Mouse (Mus musculus) retina, embryonic 14.5 days (tissue): ENCODE measurements around the gene Akirin1.

Source experiments
- DNase-seq: peaks from one replicate; pipeline ENCODE4 v3.0.0-alpha.2; 2015; ENCODE audit warnings: low spot score

The Akirin1 gene

DNA sequence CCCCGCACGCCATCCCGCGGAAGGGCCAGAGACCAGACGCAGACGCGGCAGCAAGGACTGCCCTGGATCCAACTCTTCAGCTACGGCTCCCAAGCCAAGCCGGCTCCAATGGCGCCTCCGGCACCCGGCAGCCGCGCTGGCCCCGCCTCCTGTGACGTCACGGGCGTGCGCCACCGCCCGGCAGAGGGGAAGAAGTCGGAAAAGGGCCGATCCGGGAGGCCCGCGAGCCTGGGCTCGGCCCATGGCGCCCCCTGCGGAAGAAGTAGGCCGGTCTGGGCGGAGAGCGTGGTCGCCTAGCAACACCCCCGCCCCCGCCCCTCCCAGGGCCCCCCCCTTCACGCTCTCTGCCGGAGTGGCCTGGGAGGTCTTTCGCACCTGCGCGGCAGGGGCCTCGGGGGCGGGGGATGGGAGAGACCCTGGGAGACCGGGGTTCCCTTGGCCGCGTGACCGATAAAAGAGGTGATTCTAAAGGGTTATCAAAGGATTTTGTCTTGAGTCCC lies at the start of gene Akirin1:
Akirin1 (minus strand) TSS at position 194 of the 500 bp plus-strand sequence.
- DNase-seq = peak; percentile 98

DNA sequence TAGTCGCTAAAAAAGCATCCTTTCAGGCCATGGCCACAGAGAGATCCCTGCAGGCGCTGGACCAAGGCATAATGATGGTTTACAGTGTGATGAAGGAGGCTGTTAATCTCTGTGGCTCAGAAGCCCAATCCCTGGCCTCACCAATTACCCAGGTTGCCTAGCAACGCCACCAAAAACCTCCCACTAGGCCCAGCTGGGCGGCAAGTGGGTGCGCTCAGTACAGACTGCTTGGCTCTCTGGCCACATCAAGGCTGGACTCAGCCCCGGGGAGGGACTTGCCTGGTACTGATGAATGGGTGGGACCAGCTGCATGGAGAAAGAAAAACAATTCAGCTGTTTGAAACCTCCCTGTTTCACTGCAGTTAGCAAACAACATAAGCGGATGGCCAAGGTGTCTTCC lies 47.7 kb upstream of the Akirin1 start:
- DNase-seq = peak; percentile 50

DNA sequence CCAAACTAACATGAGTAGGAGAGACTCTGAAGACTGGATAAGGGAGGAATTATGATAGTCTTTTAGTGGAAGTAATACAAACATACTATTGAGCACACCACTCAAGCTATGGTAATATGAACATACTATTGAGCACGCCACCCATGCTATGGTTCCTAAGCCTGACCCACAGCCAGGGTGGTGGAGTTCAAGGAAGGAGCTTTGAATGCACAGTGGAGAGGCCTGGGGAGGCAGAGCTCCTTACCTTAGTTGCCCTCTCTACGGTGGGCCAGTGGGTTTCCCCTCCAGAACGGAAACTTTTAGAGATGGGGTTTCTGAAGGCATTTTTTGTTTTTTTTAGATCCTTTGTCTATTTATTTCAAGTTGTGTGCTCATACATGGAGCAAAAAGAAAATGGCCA lies 47.3 kb upstream of the Akirin1 start:
- DNase-seq = no peak

DNA sequence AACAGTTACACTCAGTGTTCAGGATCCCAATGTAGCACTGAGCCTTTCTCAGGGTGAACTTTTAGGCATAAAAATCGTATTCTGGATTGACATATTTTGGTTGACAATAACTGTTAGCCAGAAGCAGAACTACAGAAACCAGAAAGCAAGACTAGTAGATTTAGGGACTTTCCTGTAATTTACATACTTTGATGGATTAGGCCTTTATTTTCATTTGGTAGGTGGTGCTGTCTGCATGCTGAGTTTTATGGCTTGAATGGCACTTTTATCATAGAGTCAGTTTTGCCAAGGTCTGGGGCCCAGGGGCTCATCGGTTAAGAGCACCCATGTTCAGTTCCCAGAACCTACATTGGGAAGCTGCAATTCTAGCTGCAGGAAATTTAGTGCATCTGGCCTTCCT lies 44.9 kb upstream of the Akirin1 start:
- no peak for DNase-seq

DNA sequence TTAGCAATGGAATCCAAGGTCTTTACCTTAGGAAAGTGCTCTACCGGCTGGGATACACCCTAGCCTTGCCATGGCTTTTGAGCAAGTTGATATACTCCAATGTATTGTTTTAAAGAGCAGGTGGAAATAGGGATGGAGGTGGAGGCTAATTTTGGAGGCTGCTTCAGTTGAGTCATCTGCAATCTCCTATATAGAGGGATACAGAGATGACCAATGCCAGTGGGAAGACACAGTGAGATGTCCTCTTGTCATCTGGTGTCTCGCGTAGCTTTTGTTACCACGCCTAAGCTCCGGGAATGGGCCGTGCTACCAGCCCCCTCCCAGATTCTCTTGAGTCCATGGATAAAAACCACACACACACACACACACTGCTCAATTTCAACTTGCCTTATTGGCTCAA lies 43.0 kb upstream of the Akirin1 start:
- DNase-seq = no peak

DNA sequence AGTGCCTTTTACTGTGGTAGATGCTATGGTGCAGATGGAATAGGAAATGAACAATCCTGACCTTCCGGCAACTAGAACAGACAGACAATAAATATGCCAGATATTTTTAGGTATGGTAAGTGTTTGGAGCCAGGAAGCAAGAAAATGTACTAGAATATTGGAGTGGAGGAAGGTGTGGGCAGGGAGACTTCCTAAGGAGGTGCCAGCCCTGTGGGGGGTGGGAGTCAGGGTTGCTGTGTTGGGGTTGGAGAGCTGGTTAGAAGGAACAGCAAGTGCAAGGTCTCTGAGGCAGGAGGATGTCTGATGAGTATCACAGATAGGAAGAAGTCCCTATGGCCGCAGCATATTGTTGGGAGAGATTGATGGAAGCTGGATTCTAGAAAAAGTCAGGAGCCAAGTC lies 42.5 kb upstream of the Akirin1 start:
- DNase-seq = no peak

DNA sequence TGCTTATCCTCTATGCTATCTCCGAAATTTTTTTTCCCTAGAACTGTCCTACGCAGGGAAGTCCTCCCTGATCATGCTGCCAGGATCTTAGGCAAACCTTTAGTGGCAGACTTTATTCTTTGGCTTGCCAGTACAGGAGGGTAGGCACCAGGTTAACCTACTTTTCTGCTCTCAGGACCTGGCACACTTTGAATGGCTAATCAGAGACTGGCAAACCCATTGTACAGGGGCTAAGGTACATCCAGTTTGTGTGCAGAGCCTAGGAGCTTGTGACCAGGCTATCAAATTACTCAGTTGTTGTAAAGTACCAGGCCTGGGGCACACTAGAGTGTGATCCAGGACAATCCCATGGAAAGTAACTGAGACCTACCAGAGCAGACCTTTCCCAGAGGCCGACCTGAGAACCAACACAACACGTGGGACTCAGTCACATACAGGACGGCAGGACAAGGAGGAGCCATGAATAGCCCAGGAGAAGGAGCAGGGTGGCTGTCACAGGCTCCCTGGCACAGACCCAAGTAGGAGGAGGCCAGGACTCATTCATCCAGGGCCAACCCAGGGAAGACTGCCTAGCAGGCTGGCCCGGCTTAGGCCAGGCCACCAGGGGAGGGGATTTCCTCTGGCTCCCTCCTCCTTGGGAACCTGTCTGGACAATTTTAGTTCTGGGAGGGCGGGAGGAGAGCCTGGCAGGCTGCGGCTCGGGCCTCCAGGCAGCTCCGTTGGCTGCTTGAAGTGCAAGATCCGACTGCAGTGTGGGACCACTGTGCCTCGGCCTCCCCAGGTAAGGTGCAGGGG lies 37.2 kb upstream of the Akirin1 start, which contains the start of gene Rhbdl2:
Rhbdl2 (plus strand) TSS at position 684 of the 795 bp plus-strand sequence.
- peak; percentile 13 for DNase-seq

DNA sequence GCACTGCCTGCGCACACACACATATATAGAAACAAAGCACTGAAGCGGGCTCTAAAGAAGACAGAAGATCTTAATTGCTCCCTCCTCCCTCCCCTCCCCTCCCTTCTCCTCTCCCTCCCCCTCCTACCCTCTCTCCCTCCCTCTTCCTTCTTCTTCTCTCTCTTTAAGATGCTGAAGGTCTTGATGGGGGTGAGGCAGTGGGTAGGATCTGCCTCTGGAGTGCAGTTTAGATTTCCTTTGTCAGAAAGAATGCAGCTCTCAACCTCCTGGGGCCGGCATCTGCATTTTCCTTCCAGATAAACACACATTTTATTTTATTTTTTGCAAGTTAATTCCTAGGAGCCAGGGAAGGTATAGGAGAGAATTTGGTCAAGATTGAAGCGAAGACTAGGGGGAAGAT lies 18.1 kb upstream of the Akirin1 start:
- no peak for DNase-seq

DNA sequence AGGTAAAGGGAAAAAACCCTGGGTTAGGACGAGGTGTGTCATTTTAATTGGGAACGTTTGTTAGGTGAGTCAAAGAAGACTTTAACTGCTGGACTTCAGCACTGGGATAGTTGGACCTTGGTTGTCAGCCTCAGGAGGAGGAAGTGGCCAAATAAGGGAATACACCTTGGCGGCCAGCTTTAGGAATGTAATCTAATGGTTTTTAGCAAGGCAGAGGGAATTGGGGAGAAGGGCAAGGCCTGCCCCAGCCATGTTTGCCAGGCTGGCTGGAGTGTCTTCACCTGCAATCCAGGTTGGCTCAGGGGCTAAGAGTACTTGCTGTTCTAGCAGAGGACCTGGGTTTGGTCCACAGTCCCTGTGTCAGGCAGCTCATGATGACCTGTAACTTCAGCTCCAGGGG lies 17.7 kb upstream of the Akirin1 start:
- no peak for DNase-seq

DNA sequence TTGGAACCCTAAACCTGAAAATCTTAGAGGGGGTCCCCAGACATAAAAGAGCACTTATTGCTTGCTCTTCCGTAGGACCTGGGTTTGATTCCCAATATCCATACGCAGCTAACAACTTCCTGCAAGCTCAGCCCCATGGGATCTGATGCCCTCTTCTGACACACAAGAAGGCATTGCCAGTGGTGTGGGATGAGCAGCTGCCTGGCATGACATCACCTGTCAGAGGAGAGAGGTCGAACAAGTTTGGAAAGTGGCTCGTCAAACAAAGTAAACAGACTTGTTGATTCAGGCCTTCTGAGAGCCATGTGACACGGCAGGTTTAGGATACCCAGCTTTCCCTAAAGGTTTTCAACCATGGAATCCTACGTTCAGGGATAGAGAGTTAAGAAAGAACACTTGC lies 14.9 kb upstream of the Akirin1 start:
- no peak for DNase-seq

DNA sequence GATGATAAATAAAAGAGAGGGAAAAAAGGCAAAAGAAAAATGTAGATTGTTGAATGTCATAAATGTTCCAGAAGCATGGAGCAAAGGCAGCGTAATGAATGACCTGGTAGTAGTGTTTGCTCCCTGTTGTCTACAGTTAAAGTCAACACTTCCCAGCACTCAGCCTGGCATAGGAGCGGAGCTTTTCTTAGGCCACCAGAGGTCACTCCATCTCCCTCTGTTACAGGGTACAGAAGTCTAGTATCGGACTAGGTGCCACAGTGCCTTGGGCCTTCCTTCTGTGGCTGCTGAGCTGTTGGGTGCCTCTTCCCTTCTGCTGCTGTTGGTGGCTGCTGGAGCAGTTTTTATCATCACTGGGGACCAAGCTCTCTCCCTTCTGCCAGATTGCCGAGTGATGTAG lies 8.2 kb upstream of the Akirin1 start:
- peak; percentile 70 for DNase-seq

DNA sequence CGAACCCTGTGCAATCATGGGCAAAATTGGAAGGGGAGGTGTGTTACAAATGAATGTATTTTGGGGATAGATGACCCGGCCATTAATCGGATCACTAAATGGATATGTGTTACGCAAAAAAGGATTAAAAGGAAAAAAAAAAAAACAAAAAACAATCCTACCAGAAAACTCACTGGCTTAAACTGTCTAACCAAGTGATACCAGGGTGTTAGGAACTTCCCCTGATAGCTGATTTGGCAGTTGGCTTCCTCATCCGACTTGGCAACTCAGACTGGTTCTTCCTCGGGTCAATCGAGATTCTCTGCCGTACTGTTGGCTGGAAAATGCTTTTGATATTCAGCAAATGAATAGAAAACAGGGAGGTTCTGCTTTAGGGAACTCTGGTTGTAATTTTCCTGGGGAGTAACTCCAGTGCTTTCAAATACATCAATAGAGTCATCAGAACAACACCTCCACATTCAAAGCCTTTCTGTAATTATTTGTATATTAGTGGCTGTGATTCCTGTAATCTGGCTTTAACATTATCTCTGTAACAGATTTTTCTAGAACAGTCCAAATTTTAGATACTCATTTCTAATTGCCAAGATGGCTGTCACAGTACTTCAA lies 665 bp upstream of the Akirin1 start:
- DNase-seq = peak; percentile 33

DNA sequence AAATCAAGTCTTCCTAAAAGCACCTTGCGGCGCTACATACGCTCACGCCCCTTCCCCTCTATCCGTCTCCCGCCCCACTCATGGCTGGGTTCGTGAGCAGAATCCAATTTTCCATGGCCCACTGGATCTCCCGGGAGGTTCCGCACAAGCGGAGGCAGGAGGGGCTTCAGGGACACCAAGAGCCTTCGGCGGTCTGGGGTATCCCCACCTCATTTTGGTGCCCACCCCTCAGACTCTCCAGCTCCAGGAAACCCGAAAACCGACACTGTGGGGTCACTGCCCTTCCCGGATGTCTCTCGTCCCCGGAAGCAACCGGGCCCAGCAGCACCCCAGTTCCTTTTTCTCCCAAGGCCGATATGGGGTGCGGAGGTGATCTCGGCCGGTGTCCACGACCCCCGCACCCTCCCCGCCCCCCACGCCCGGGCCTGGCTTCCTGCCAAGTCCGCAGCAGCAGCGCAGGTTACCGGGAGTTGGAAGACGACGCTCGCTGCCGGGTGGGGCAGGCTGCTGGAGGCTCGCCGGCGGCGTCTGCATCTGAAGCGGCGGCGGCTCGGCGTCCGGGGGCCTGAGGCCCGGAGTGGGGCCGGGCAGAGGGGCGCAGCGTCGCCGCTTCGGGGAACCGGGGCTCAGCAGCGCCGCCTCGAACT lies 538 bp downstream of the Akirin1 start:
- DNase-seq = no peak

DNA sequence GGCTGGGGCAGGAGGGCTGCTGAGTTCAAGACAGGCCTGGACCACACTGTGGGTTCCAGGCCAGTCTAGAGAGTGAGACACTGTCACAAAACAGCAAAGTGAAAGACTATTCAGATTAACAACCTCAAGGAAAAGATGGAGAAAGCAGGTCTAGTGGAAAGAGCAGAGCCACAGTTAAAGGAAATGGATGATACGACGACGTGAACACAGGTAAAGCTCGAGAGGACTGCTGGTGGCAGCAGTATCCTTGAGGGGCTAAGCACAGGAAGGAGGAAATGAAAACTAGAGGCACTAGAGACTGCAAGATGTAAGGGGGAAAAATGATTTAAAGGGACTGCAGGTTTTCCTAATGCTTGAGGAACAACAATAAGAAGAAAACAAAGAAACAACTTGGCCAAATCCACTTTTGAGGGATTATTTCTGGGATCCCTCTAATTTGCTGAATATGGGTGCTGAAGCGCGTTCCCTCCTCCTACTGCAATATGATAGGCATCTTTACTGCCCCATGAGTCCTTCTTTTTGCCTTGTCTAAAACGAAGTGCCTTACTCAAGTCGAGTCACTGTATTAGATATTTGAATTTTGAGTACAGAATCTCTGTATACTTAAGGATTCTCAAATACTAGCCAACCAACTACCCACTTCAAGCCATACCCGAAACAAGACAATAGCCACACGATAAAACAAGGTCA lies 1.3 kb downstream of the Akirin1 start:
- peak; percentile 6 for DNase-seq

DNA sequence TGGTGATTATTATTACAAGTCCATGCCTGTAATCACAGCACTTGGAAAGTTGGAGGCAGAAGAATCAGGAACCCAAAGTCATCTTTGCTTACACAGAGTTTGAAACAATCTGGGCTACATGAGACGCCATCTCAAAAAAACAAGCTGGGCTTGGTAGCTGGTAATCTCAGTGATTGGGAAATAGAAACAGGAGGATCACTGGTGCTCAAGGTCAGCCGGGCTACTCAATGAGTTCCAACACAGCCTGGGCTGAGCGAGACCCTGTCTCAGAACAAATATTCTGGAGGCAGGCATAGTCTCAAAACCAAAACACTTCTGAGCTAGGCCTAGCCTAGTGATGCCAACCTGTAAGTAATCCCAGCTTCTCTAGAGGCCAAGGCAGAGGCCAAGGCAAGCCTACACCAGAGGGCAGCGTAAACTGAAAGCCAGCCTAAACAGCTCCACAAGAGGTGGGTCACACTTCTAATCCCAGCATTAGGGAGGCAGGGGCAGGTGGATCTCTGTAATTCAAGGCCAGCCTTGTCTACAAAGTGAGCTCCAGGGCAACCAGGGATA lies 4.8 kb downstream of the Akirin1 start:
- DNase-seq = no peak

DNA sequence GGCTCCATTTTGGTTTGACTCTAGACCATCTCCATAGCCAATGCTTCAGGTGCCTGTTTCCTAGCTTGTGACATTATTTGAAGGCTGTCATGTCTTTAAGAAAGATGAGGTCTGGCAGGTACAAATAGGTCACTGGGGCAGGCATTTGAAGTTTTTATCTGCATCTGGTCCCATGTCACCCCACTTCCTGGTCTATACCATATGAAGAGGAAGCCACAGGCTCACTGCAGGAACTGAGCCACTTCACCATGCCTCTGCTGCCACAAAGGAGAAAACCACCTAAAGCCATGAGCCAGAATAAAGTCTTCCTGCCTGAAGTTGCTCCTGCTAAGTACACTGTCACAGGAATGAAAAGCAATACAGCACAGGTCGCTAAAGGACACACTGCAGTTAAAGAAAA lies 7.3 kb downstream of the Akirin1 start:
- no peak for DNase-seq

DNA sequence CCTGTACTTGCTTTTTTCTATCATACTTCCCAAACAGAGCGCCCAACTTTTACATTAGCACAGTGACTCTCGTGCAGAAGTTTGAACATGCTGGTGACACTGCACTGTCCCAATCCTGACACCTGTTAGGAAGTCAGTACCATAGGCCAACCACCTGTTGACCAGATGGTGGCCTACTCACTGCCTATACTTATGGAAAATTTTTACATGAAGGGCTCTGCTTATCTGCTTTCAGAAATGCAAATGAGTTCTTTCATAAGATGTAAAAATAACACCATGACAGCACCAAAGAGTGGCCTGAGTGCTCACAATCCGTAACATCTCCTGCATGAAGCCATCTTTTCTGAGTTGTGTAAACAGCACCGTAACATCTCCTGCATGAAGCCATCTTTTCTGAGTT lies 11.4 kb downstream of the Akirin1 start:
- DNase-seq = no peak

DNA sequence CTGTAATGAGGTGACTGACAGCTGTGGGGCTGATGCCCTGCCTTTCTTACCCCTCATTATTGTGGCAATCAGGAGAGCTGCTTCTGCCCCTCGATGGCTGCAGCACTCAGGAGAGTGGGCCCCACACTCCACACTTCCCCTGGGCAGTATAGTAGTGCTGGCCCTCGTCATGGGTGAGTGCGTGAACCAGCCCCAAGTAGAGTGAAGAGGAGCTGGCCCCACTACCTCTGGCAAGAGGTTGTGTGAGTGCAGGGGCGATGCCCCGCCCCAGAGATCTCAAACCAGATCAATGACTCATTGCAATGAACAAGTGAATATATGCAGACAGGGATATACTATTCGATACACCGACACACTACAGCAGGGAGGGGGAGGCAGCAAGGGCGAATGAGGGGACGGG lies 16.6 kb downstream of the Akirin1 start:
- DNase-seq = no peak

DNA sequence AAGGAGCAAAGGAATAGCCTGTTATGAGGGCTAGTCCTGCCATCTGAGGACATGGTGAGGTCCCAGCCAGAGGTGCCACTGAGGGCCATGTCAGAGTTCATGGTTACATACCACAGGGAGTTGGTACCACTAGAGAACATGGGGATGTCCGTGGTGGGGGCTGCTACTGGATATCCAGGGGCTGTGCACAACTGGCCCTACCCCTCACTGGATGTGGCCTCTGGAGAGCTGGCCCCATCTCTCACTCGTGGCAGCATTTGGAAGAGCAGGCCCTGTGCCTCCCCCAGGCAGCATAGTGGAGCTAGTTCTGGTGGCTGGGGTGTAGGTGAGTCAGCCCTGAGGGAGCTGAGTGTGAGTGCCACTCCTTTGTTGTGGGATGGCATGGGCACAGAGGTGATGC lies 17.2 kb downstream of the Akirin1 start:
- DNase-seq = no peak

DNA sequence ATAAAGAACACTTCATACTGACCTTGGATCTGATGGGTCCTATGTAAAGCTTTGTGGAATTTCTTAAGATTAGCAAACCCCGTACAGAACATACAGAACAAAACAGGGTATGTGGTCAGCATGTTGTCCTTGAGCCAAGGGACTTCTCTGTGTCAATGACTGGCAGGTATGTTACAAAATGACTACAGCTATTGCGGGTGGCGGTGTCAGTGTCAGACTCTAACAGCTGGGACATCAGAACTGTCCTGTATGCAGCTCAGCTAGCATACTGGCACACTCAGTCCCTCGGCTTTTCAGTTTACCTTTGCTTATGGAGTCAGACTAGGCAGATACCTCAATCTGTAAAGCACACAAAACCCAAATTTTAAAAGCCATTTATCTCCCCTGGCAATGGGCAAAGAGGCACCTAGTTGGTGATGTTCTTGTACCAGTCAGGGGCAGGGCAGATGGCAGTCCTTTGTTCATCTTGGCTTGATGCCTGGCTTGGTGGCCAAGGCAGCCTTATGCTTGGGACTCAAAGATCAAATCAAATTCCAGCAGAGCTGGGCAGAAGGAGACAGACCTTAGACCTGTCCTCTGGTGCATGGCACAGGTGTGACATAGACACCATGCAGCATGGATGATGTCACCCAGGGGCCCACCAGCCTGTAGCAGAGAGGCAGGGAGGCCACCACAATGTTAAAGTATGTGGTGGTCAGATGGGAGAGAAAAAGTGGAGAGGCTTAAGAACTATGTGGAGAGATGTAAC lies 17.8 kb downstream of the Akirin1 start:
- DNase-seq = no peak

DNA sequence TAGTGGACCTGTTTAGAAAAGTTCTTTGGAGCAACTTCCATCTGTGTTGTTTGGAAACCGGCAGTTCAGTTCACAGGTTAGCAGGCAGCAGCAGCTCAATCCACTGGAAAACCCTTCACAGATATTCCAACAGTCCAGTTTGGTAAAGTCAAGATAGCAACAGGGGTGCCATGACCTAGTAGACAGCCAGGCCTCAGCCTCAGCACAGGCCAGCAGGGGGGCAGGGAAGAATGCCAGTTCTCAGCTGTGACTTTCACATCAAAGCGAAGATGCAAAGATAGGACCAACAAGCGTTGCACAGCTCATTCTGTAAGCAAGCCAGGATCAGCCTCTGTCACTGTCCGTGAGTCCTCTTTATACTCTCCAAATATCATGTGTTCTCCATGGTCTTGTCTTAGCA lies 28.4 kb downstream of the Akirin1 start:
- DNase-seq = no peak

DNA sequence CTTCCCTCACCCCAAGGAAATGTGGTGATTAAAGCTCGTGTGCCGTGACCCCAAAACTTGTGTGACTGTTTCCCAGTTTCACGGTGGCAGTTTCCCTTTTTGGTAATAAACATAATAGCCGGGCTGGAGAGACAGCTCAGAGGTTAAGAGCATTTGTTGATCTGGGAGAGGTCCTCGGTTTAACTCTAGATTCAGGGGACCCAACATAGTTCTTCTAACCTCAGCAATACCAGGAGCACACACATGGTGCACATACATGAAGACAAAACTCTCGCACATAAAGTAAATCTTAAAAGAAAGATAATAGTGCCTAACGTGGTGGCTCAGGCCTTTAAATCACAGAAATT lies 31.7 kb downstream of the Akirin1 start:
- no peak for DNase-seq
